Mouse (Mus musculus): ENCODE results near the gene Gm49378. TPM values are rescaled to one million over a fixed set of nuclear protein-coding genes. Genes with fewer than 3 reads are reported as not detected.

Gm49378 gene
- total and polyA plus RNA-seq, 3 experiments: 0.17 to 11.7 (median 8.7) TPM

- no peak for TF ChIP-seq ZKSCAN1 (IDR thresholded peaks at IDR 0.05; ENCODE audit: borderline replicate concordance, low read depth, low read length)
- TF ChIP-seq EP300 (IDR thresholded peaks at IDR 0.05; ENCODE audit: low read length): no peak
- TF ChIP-seq RCOR1 (conservative IDR thresholded peaks at IDR 0.05; ENCODE audit: low read depth, low read length): no peak
- no peak for TF ChIP-seq NELFE (IDR thresholded peaks at IDR 0.05; ENCODE audit: low read depth, low read length)
- no peak for TF ChIP-seq POLR2A (IDR thresholded peaks at IDR 0.05; ENCODE audit: low read depth, low read length)
- no peak for TF ChIP-seq MEF2A (IDR thresholded peaks at IDR 0.05; ENCODE audit: borderline replicate concordance, low read depth, low read length)
- TF ChIP-seq KAT2A (IDR thresholded peaks at IDR 0.05; ENCODE audit: insufficient replicate concordance, low read length): no peak
- Histone ChIP-seq H3K9me3 (replicated peaks; ENCODE audit: low read length) (no peaks in the 10 kb centered on the region), H3K4me1 (ENCODE audit: control insufficient read depth in 1 of 2, insufficient read depth in 2 of 2) (no peaks in the 10 kb centered on the region), H3K36me3 (replicated peaks in 1 of 2; ENCODE audit: control insufficient read depth in 1 of 2, insufficient read depth in 1 of 2, low read length in 1 of 2) (peaks cover 0 to 17% of the 10 kb centered on the region in 2 experiments), H3K27me3 (replicated peaks) (no peaks in the 10 kb centered on the region), H3K4me3 (replicated peaks in 1 of 3; ENCODE audit: low read depth in 2 of 3, low read length in 2 of 3, poor library complexity in 1 of 3) (no peak overlapping the region), H3K79me2 (replicated peaks; ENCODE audit: control insufficient read depth, extremely low read depth, insufficient read depth, poor library complexity, severe bottlenecking) (no peaks in the 10 kb centered on the region), H3K4me2 (ENCODE audit: insufficient read depth, low read depth, poor library complexity, severe bottlenecking) (no peak overlapping the region), H3K9ac (ENCODE audit: insufficient read depth, low read depth) (no peak overlapping the region), H3K27ac (ENCODE audit: insufficient read depth, low read depth) (no peak overlapping the region)
- in situ Hi-C loops (cut with MboI; ENCODE audit: low pct_ligation_motif_present, low pct_unique_long_range_greater_than_20kb, low sequenced_read_pairs): no loop called here
- dilution Hi-C loops (cut with MboI; ENCODE audit: extremely low pct_ligation_motif_present, extremely low pct_unique_long_range_greater_than_20kb, low sequenced_read_pairs): no loop called here
- DNase-seq (ENCODE audit: extremely low read depth): no peak
Measured at GRCm38 (mm10) chr14:55618486-55619195, 19.1 kb downstream of the Gm49378 start.

GRCm38 (mm10) chr14:55617822-55618221 lies 19.9 kb downstream of the Gm49378 start, which contains the start of gene Rec8:
TSS of gene Rec8 (plus strand) at chr14:55618037.
- H3K79me2 ChIP-seq (replicated peaks; ENCODE audit: control insufficient read depth, extremely low read depth, insufficient read depth, poor library complexity, severe bottlenecking): no peaks in the 10 kb centered on the region
- H3K4me3 ChIP-seq (replicated peaks in 1 of 3; ENCODE audit: low read depth in 2 of 3, low read length in 2 of 3, poor library complexity in 1 of 3): no peak within 1 kb of the TSS
- H3K27me3 ChIP-seq (replicated peaks): no peaks in the 10 kb centered on the region
- TF ChIP-seq SMC3 (IDR thresholded peaks at IDR 0.05; ENCODE audit: low read depth, low read length): no peak
- no peak for TF ChIP-seq ZKSCAN1 (IDR thresholded peaks at IDR 0.05; ENCODE audit: borderline replicate concordance, low read depth, low read length)
- TF ChIP-seq GABPA (IDR thresholded peaks at IDR 0.05; ENCODE audit: insufficient replicate concordance, low read depth, low read length): no peak
- TF ChIP-seq ZNF384 (IDR thresholded peaks at IDR 0.05; ENCODE audit: low read depth, low read length): no peak
- TF ChIP-seq RCOR1 (conservative IDR thresholded peaks at IDR 0.05; ENCODE audit: low read depth, low read length): no peak
- no peak for TF ChIP-seq POLR2AphosphoS2 (IDR thresholded peaks at IDR 0.05; ENCODE audit: low read depth, low read length)
- no peak for TF ChIP-seq MAFK (IDR thresholded peaks at IDR 0.05; ENCODE audit: insufficient replicate concordance, low read length)
- TF ChIP-seq NRF1 (IDR thresholded peaks at IDR 0.05; ENCODE audit: low read depth, low read length): no peak
- in situ Hi-C loops (cut with MboI; ENCODE audit: low pct_ligation_motif_present, low pct_unique_long_range_greater_than_20kb, low sequenced_read_pairs): no loop called here
- H3K4me1 ChIP-seq (ENCODE audit: control insufficient read depth in 1 of 2, insufficient read depth in 2 of 2): no peaks in the 10 kb centered on the region
- no peak within 1 kb of the TSS for H3K4me2 ChIP-seq (ENCODE audit: insufficient read depth, low read depth, poor library complexity, severe bottlenecking)
- peaks cover 0 to 9% of the 10 kb centered on the region in 2 experiments for H3K36me3 ChIP-seq (replicated peaks in 1 of 2; ENCODE audit: control insufficient read depth in 1 of 2, insufficient read depth in 1 of 2, low read length in 1 of 2)
- DNase-seq (ENCODE audit: extremely low read depth): no peak
- no peak within 1 kb of the TSS for H3K9ac ChIP-seq (ENCODE audit: insufficient read depth, low read depth)
- dilution Hi-C loops (cut with MboI; ENCODE audit: extremely low pct_ligation_motif_present, extremely low pct_unique_long_range_greater_than_20kb, low sequenced_read_pairs): no loop called here
- no peak within 1 kb of the TSS for H3K27ac ChIP-seq (ENCODE audit: insufficient read depth, low read depth)
- no peaks in the 10 kb centered on the region for H3K9me3 ChIP-seq (replicated peaks; ENCODE audit: low read length)

Data from CH12.LX (cell line).